Mouse (Mus musculus) naive thymus-derived CD4-positive, alpha-beta T cell, adult 5 months (primary cell): ENCODE results near the gene Fto. TPM values are rescaled to one million over a fixed set of nuclear protein-coding genes. Genes with fewer than 3 reads are reported as not detected.

Source experiments
- polyA plus RNA-seq: library from polyadenylated mRNA; unstranded; fragments of 100-300 nt; shearing (Covaris generic); gene quantifications from one replicate; pipeline ENCODE4 v1.2.1, GENCODE M21; 2017

Fto gene
- 71.7 TPM for polyA plus RNA-seq

DNA sequence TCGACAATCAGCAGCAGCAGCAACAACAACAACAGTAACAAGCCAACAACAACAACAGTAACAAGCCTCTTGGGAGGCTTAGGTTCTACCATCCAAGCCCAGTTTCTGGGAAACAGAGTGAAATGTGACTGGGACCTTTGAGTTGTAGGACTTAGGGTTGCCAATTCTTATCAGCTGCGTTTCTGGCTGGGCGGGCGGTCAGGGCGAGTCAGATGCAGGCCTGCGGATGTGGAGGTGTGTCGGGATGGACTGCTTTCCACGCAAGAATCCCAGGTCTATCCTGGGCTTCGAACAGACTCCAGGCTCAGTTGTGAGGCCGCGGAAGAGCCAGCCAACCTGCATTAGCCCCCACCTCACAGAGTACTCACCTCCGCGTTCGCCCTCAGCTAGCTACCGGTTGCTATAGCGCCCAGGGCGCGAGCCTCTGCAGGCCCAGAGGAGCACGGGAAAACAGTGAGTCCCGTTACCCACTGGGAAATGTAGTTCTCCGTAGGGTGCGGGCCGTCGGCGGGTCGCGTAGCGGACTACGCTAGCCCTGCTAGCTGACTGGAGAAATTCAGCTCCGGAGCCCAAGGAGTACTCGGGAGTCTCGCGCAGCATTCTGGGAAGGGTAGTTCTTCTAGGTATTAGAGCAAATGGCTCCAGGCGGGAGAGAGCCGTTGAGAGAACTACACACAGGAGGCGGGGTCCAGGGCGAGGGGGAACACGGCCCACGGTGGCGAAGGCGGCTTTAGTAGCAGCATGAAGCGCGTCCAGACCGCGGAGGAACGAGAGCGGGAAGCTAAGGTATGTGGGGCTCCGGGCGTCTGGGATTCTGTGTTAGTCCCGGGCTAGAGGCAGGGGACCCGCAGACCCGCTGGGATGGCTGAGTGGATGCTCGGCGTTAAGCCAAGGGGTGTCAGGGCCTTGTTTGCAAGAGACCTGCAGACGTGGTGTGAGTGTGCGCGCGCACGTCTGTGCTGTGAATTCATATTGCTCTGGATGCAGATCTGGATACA is at the start of gene Fto, which contains the start of gene Rpgrip1l:
TSS of gene Fto (plus strand) at position 691 of the 998 bp plus-strand sequence.
TSS of gene Rpgrip1l (minus strand) at position 428 of the 998 bp plus-strand sequence.

Other genes starting within 250 kb of the Fto start
- 84.2 TPM for gene Rbl2, start 243.5 kb upstream of the Fto start, polyA plus RNA-seq
- gene Aktip, start 113.5 kb upstream of the Fto start, polyA plus RNA-seq = 22.2 TPM
- gene Rpgrip1l, start 263 bp upstream of the Fto start, polyA plus RNA-seq = 1.7 TPM